Mouse (Mus musculus): Measurements from ENCODE around the gene Gm12216. TPM values are rescaled to one million over a fixed set of nuclear protein-coding genes. Genes with fewer than 3 reads are reported as not detected.

The Gm12216 gene
- total RNA-seq, 2 experiments from 2014 or later: 5.2 to 7.5 TPM

GRCm38 (mm10) chr11:53795813-53796212 lies 63.2 kb downstream of the Gm12216 start:
- DNase-seq: no peak

- peak in 1 of 2 experiments; percentile 61 for DNase-seq
These were observed 64.1 kb downstream of the Gm12216 start for GRCm38 (mm10) chr11:53794671-53795557.

GRCm38 (mm10) chr11:53794015-53794414 lies 65.0 kb downstream of the Gm12216 start:
- DNase-seq: no peak

- DNase-seq: no peak
These were observed 66.1 kb downstream of the Gm12216 start for GRCm38 (mm10) chr11:53792986-53793385.

GRCm38 (mm10) chr11:53789277-53789676 lies 69.8 kb downstream of the Gm12216 start:
- DNase-seq: no peak

GRCm38 (mm10) chr11:53788196-53788595 lies 70.9 kb downstream of the Gm12216 start:
- DNase-seq: peak; percentile 63 to 80

GRCm38 (mm10) chr11:53786058-53787031 lies 72.7 kb downstream of the Gm12216 start:
- DNase-seq: peak; percentile 39 to 58

- DNase-seq: no peak
These were observed 73.6 kb downstream of the Gm12216 start for GRCm38 (mm10) chr11:53785311-53785936.

- no peak for DNase-seq
These were observed 75.8 kb downstream of the Gm12216 start for GRCm38 (mm10) chr11:53783288-53783687.

GRCm38 (mm10) chr11:53781964-53782363 lies 77.1 kb downstream of the Gm12216 start:
- DNase-seq: no peak

- no peak for DNase-seq
These were observed 77.8 kb downstream of the Gm12216 start for GRCm38 (mm10) chr11:53781201-53781775.

- no peak for DNase-seq
These were observed 78.8 kb downstream of the Gm12216 start for GRCm38 (mm10) chr11:53780262-53780661.

- no peak for DNase-seq
These were observed 79.2 kb downstream of the Gm12216 start for GRCm38 (mm10) chr11:53779808-53780207.

- no peak for DNase-seq
These were observed 80.6 kb downstream of the Gm12216 start for GRCm38 (mm10) chr11:53778455-53778854.

GRCm38 (mm10) chr11:53777736-53778135 lies 81.3 kb downstream of the Gm12216 start:
- DNase-seq: no peak

- no peak for DNase-seq
These were observed 84.3 kb downstream of the Gm12216 start for GRCm38 (mm10) chr11:53774659-53775255.

GRCm38 (mm10) chr11:53773641-53774360 lies 85.3 kb downstream of the Gm12216 start:
- DNase-seq: no peak

GRCm38 (mm10) chr11:53773087-53773486 lies 86.0 kb downstream of the Gm12216 start, which contains the start of gene Gm17334:
TSS of gene Gm17334 (minus strand) at chr11:53773187.
- DNase-seq: no peak

GRCm38 (mm10) chr11:53772536-53772935 lies 86.5 kb downstream of the Gm12216 start:
- no peak for DNase-seq

GRCm38 (mm10) chr11:53771001-53771744 lies 87.9 kb downstream of the Gm12216 start:
- no peak for DNase-seq
